Mouse (Mus musculus) kidney, embryonic 14.5 days (tissue): Measurements from ENCODE around the gene Sult2a2. TPM values are rescaled to one million over a fixed set of nuclear protein-coding genes. Genes with fewer than 3 reads are reported as not detected.
"Not testable (repeated sequence)": the region's sequence is repeated elsewhere in the genome, so short reads cannot be mapped to it uniquely, and the experiment has no call there.

ENCODE experiments used
- ATAC-seq: fragments of 200-750 bp; cut with Nextera tagmentation; 2 replicates; pipeline ENCODE4 v1.8.0; 2017; ENCODE audit warnings: moderate number of reproducible peaks, mild to moderate bottlenecking, moderate TSS enrichment, moderate library complexity; ENCODE audit not compliant: low FRiP score, low TSS enrichment
- H3K27ac ChIP-seq: fragments of 300-500 bp; sonication (generic); 2 replicates; pipeline ENCODE4 v1.5.1; 2014; ENCODE audit warnings: low read depth, mild to moderate bottlenecking, low read length, moderate library complexity, mixed read lengths
- H3K27me3 ChIP-seq: fragments of 300-500 bp; sonication (generic); 2 replicates; pipeline ENCODE4 v1.6.1; 2014; ENCODE audit warnings: mild to moderate bottlenecking, low read length; ENCODE audit not compliant: control insufficient read depth, insufficient read depth
- H3K36me3 ChIP-seq: fragments of 300-500 bp; sonication (generic); 2 replicates; pipeline ENCODE4 v1.6.1; 2014; ENCODE audit warnings: low read length, mixed read lengths; ENCODE audit not compliant: control insufficient read depth, insufficient read depth
- H3K4me1 ChIP-seq: fragments of 300-500 bp; sonication (generic); 2 replicates; pipeline ENCODE4 v1.6.1; 2014; ENCODE audit warnings: low read length, mixed read lengths; ENCODE audit not compliant: control insufficient read depth, insufficient read depth
- H3K4me2 ChIP-seq: fragments of 300-500 bp; sonication (generic); replicated peaks from 2 replicates; pipeline ENCODE4 v1.6.1; 2014; ENCODE audit warnings: low read depth, mild to moderate bottlenecking, low read length
- H3K4me3 ChIP-seq: fragments of 300-500 bp; sonication (generic); 2 replicates; pipeline ENCODE4 v1.5.1; 2014; ENCODE audit warnings: mild to moderate bottlenecking, low read length
- H3K9ac ChIP-seq: fragments of 300-500 bp; sonication (generic); 2 replicates; pipeline ENCODE4 v1.6.1; 2014; ENCODE audit warnings: low read depth, mild to moderate bottlenecking, low read length, moderate library complexity
- H3K9me3 ChIP-seq: fragments of 300-500 bp; sonication (generic); 2 replicates; pipeline ENCODE4 v1.6.1; 2016; ENCODE audit warnings: low read length; ENCODE audit not compliant: control insufficient read depth
- WGBS: fragments of 180-500 bp; shearing (Covaris S2); extraction: QIAGEN DNeasy Blood & Tissue Kit; methylation state at CpG from one replicate; pipeline ENCODE4 v1.1.7; 2014; 5-methylcytosine and 5-hydroxymethylcytosine counted together
- polyA plus RNA-seq: library from polyadenylated mRNA; unstranded; fragments of >200 nt; fragmentation: Nextera tagmentation; extraction: Ambion mirVana; gene quantifications from 2 replicates; pipeline ENCODE4 v1.2.1, GENCODE M21; 2014

The Sult2a2 gene
- polyA plus RNA-seq: not detected in 2 replicates

DNA sequence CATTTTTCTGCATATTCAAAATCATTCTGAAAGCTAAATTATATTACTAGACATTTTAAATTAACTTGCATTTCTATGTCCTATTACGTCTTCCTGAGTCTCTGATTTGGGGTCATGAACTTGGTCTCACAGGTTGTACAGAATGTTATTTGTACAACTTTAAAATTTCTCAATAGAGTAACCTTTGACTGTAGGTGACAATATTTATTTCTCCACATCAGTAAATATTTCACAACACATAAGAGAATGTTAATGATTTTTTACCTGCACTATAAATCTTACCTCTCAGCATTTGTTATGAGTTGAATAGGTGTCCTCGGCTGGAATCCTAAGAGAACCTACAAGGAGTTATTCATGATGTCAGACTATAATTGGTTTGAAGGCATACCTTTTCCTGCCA, at the start of gene Sult2a2:
Sult2a2 (plus strand) TSS at position 301 of the 400 bp plus-strand sequence.
- not testable (repeated sequence) for H3K4me2 ChIP-seq, H3K27me3 ChIP-seq, H3K36me3 ChIP-seq, H3K27ac ChIP-seq, H3K4me3 ChIP-seq, H3K9me3 ChIP-seq, H3K4me1 ChIP-seq, H3K9ac ChIP-seq, ATAC-seq
- WGBS: 79% methylated on average over 1 of the region's 2 CpGs

DNA sequence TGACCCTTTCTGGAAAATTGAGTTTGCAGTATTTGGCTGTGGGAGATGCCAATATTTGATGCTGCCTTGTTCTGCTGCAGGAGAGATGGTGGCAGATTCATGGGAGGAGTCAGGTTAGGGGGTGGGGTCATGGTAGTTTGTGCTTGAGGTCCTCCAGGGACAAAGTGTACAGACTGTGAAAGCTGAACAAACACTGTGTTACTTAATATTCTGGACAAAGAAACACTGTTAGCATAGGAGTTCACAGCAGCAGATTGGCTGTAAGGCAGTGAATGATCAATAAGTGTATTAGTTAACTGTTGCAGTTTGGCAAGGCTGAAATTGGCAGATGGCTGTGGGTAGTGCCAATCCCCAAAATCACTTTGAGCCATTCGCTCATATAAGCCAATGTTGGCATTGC, 80.6 kb downstream of the Sult2a2 start:
- Histone ChIP-seq H3K9ac (no peak overlapping the region), H3K4me2 (no peak overlapping the region), H3K4me1 (no peaks in the 10 kb centered on the region), H3K27me3 (no peaks in the 10 kb centered on the region), H3K27ac (no peak overlapping the region), H3K4me3 (no peak overlapping the region), H3K36me3 (no peaks in the 10 kb centered on the region), H3K9me3 (no peaks in the 10 kb centered on the region)
- ATAC-seq: no peak
- WGBS: 100% methylated on average over 1 of the region's 1 CpGs

Other genes starting within 250 kb of the Sult2a2 start
- not detected in 2 replicates for gene Bsph2, start 162.4 kb upstream of the Sult2a2 start, polyA plus RNA-seq
- gene Sult2a5, start 109.5 kb upstream of the Sult2a2 start, polyA plus RNA-seq: not detected in 2 replicates
- not detected in 2 replicates for gene Sult2a1, start 103.9 kb downstream of the Sult2a2 start, polyA plus RNA-seq